Mouse (Mus musculus): ENCODE measurements at regions not wholly inside any gene's neighbourhood (a gene's known extent, or its start where the extent isn't known, plus 50 kb on each side); places are given as distances from the start of the nearest gene placed in this dataset.

- TF ChIP-seq CTCF (IDR thresholded peaks at IDR 0.05; ENCODE audit: insufficient read depth, low read length) (no peak), POLR2A (IDR thresholded peaks at IDR 0.05; ENCODE audit: borderline replicate concordance, extremely low read depth, low read depth, low read length) (no peak)
These were observed 275.7 kb upstream of the Ptbp2 start for GRCm38 (mm10) chr3:120059959-120060358.
